Mouse (Mus musculus) ES-E14 (cell line): Measurements from ENCODE around the gene Casp2.

ENCODE experiments used
- CHD2 ChIP-seq: IDR thresholded peaks from 2 replicates; pipeline ENCODE4 v1.6.1; 2014; ENCODE audit warnings: mild to moderate bottlenecking, low read depth, low read length, inconsistent platforms
- HCFC1 ChIP-seq: IDR thresholded peaks from 2 replicates; pipeline ENCODE4 v1.6.1; 2012; ENCODE audit warnings: low read length, inconsistent platforms, borderline replicate concordance; ENCODE audit not compliant: insufficient read depth
- MAFK ChIP-seq: IDR thresholded peaks from 2 replicates; pipeline ENCODE4 v1.6.1; 2014; ENCODE audit warnings: mild to moderate bottlenecking, low read depth, low read length, inconsistent platforms; ENCODE audit not compliant: insufficient read depth
- ZC3H11A ChIP-seq: IDR thresholded peaks from 2 replicates; pipeline ENCODE4 v1.6.1; 2012; ENCODE audit warnings: low read depth, mild to moderate bottlenecking, inconsistent platforms, low read length, borderline replicate concordance
- ZNF384 ChIP-seq: IDR thresholded peaks from 2 replicates; pipeline ENCODE4 v1.6.1; 2012; ENCODE audit warnings: low read depth, low read length, inconsistent platforms

DNA sequence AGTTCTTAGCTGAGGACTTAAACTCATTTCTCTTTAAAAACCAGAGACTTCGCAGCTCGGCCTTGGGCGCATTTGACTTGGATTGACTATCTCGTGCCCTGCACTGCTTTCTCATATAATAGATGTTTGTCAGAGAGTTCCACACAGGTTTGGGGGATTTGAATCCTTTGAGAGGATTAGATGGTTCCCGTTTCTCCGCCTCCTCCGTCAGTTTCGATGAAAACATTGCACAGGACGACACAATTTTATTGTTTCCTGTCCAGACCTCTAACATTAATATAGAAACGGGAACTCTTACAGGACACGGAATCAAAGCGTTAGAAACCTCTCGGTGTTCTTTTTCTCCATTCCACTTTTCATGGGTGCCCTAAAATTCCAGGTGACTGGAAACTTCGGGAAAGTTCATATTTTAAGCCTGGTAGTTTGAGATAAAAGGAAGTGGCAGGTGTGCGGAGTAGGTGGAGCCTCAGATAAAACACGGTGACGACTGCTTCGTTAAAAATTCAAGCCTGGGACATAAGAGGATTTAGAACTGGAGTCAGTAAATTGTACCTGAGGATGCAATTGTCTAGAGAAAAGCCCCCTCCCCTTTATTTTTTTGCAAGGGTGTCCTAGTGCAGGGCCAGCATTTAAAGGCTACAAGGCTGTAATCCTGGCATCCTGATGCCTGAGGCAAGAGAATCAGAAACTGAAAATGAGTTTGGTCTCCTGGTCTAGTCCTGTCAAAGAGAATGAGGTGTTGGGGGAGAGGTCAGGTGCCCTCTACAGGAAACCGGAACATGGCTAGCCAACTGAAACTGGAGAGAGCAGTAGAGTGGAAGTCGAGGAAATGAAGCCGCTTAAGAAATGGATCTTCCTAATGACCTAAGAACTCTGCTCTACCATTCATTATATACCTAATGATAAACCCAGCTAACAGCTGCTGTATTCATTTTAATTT is 876 bp downstream of the Casp2 start:
- no peak for TF ChIP-seq CHD2
- no peak for TF ChIP-seq ZNF384
- no peak for TF ChIP-seq MAFK
- TF ChIP-seq HCFC1, result no peak
- no peak for TF ChIP-seq ZC3H11A
